Mouse (Mus musculus) midbrain, embryonic 10.5 days (tissue): ENCODE data around the gene Tmem151a. TPM values are rescaled to one million over a fixed set of nuclear protein-coding genes. Genes with fewer than 3 reads are reported as not detected.

Experiments
- DNase-seq: peaks from one replicate; pipeline ENCODE4 v3.0.0-alpha.2; 2017; ENCODE audit warnings: low spot score
- H3K27ac ChIP-seq: fragments of 300-500 bp; sonication (generic); replicated peaks from 2 replicates; pipeline ENCODE4 v1.5.1; 2016; ENCODE audit warnings: mild to moderate bottlenecking
- H3K27me3 ChIP-seq: fragments of 300-500 bp; sonication (generic); 2 replicates; pipeline ENCODE4 v1.6.1; 2016; ENCODE audit warnings: low read depth, mild to moderate bottlenecking; ENCODE audit not compliant: poor library complexity, severe bottlenecking
- H3K36me3 ChIP-seq: fragments of 300-500 bp; sonication (generic); 2 replicates; pipeline ENCODE4 v1.6.1; 2016; ENCODE audit warnings: mild to moderate bottlenecking, moderate library complexity
- H3K4me1 ChIP-seq: fragments of 300-500 bp; sonication (generic); 2 replicates; pipeline ENCODE4 v1.6.1; 2016
- H3K4me3 ChIP-seq: fragments of 300-500 bp; sonication (generic); 2 replicates; pipeline ENCODE4 v1.5.1; 2016; ENCODE audit warnings: mild to moderate bottlenecking, moderate library complexity
- H3K9me3 ChIP-seq: fragments of 300-500 bp; sonication (generic); replicated peaks from 2 replicates; pipeline ENCODE4 v1.6.1; 2016; ENCODE audit warnings: mild to moderate bottlenecking
- WGBS: fragments of 180-500 bp; shearing (Covaris S2); methylation state at CpG from one replicate; pipeline ENCODE4 v1.1.7; 2016; 5-methylcytosine and 5-hydroxymethylcytosine counted together
- polyA plus RNA-seq: library from polyadenylated mRNA; unstranded; fragments of >200 nt; fragmentation: Nextera tagmentation; extraction: Ambion mirVana; gene quantifications from 2 replicates; pipeline ENCODE4 v1.2.1, GENCODE M21; 2016

Gene Tmem151a
- 0.97 and 1.0 TPM in 2 replicates for polyA plus RNA-seq

DNA sequence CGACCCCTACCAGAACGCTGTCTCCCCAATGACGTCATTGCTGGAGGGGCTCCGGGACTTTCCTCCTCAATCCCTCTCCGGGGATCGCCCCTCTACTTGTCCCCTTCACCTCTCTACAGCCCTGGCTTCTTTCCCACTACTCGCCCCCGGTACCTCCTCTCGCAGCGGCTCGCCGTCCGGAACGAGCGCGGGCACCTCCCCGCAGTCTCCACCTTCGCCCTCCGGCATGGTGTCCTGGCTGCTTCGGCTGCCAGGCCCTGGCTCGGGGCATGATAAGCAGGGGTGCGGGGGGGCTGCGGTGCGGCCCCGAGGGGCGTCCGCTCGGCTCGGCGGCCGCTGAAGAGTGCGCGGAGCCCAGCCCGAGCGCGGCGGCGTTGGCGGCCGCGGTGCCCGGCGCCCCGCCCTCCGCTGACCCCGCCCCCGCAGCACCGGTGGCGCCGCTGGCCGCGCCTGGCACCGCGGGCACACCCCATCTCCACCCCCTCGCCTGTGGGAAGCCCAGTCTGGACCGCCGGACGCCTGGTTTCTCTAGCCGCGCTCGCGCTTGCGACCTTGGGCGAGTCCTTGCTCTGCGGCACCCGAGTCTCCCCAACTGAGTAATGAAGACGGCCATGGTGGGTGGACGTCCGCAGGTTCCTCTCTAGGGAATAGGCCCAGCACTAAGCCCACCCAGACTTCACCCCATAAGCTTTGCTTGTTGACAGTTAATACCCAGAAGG lies at the start of gene Tmem151a:
Gene Tmem151a, minus strand, starts transcription at position 387 of the 719 bp plus-strand sequence.
- 1% methylated on average over 69 of the region's 69 CpGs for WGBS
- H3K4me1 ChIP-seq: peaks cover 30% of the 10 kb centered on the region
- peak within 1 kb of the TSS; percentile 59 for H3K4me3 ChIP-seq
- H3K27ac ChIP-seq: no peak within 1 kb of the TSS
- no peaks in the 10 kb centered on the region for H3K9me3 ChIP-seq
- peaks cover 63% of the 10 kb centered on the region for H3K27me3 ChIP-seq
- no peak for DNase-seq
- peaks cover 6% of the 10 kb centered on the region for H3K36me3 ChIP-seq

DNA sequence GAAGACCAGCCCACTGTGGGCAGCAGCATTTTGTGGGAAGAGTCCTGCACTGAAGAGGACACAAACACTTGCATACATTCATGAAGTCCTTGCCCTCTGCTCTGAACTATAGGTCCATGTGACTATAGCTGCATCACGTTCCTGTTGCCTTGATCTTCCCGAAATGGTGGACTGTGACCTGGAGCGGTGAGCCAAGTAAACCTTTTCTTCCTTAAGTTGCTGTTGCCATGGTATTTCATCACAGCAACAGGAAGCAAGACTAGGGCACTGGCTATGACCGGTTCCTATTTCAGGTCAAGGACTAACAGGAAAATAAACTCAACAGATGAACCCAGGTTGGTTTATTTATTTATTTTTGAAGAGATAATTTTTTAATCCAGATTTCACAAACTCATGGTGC lies 45.9 kb upstream of the Tmem151a start:
- 84% methylated on average over 4 of the region's 4 CpGs for WGBS

DNA sequence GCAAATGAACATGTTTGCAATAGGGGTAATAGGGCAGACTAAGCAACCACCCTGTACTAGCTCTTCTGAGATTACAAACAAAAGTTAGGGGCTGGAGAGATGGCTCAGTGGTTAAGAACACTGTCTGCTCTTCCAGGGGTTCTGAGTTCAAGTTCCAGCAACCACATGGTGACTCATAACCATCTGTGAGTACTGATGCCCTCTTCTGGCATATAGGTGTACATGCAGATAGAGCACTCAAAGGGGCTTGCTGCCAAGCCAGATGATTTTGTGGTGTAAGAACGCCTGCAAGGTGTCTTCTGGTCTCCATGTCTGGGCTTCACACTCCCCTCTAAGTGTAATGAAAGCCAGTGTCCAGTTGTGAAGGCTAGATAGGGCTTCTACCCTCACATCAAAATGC lies 44.4 kb upstream of the Tmem151a start:
- WGBS: 46% methylated on average over 1 of the region's 1 CpGs
- Histone ChIP-seq H3K4me1 (peaks cover 8% of the 10 kb centered on the region; the same call in 1 of the 2 replicates), H3K27ac (no peak overlapping the region), H3K4me3 (no peak overlapping the region), H3K36me3 (peaks cover 16% of the 10 kb centered on the region), H3K27me3 (no peaks in the 10 kb centered on the region; the same call in 1 of the 2 replicates), H3K9me3 (no peaks in the 10 kb centered on the region)
- DNase-seq: no peak

More for the DNA sequence above, 45.9 kb upstream of the Tmem151a start:
- H3K9me3 ChIP-seq: no peaks in the 10 kb centered on the region
- no peaks in the 10 kb centered on the region; the same call in 1 of the 2 replicates for H3K27me3 ChIP-seq
- peaks cover 22% of the 10 kb centered on the region for H3K36me3 ChIP-seq
- no peak for DNase-seq
- H3K4me1 ChIP-seq: peaks cover 8% of the 10 kb centered on the region; the same call in 1 of the 2 replicates
- H3K27ac ChIP-seq: no peak overlapping the region
- H3K4me3 ChIP-seq: no peak overlapping the region

DNA sequence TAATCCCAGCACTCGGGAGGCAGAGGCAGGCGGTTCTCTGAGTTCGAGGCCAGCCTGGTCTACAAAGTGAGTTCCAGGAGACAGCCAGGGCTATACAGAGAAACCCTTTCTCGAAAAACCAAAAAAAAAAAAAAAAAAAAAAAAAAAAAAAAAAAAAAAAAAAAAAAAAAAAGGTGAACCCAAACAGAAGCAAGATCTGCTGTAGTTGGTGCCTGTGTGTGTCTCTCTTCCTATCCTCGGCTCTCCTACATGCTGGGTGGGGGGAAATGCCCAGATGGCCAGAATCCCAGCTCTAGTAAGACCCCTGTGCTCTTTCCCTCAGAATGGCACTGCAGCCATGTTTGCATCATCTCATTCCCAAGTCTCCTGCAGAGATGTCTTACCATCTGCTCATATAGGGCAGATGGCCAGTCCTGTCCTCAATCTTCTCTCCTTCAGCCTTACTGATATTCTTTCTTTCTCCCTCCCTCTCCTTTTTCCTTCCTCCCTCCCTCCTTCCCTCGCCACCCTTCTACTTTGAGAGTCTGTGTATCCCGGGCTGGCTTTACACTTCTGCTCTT lies 38.8 kb upstream of the Tmem151a start:
- 81% methylated on average over 7 of the region's 7 CpGs for WGBS
- no peaks in the 10 kb centered on the region for H3K9me3 ChIP-seq
- H3K4me3 ChIP-seq: no peak overlapping the region
- H3K4me1 ChIP-seq: no peaks in the 10 kb centered on the region
- DNase-seq: no peak
- H3K27me3 ChIP-seq: peaks cover 5% of the 10 kb centered on the region
- H3K36me3 ChIP-seq: no peaks in the 10 kb centered on the region
- no peak overlapping the region for H3K27ac ChIP-seq

DNA sequence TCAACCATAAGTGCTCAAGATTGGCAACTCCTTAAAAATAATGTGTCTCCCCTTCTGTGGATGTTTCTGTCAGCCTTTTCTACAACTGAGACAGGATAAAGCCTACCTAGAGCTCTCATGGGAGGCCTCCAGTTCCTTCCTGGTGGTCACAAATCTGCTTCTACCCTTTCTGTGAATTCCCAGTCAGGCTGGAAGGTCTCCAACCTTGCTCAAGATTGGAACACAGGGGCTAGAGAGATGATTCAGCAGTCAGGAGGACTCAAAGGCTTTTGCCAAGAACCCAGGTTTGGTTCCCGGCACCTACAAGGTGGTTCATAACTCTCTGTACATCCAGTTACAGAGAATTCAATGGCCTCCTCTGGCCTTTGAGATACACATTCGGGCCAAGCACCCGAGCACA lies 37.9 kb upstream of the Tmem151a start:
- peaks cover 12% of the 10 kb centered on the region for H3K27me3 ChIP-seq
- no peak for DNase-seq
- no peak overlapping the region for H3K4me3 ChIP-seq
- no peak overlapping the region for H3K27ac ChIP-seq
- peaks cover 8% of the 10 kb centered on the region for H3K4me1 ChIP-seq
- H3K36me3 ChIP-seq: no peaks in the 10 kb centered on the region
- no peaks in the 10 kb centered on the region for H3K9me3 ChIP-seq
- 87% methylated on average over 3 of the region's 3 CpGs for WGBS

DNA sequence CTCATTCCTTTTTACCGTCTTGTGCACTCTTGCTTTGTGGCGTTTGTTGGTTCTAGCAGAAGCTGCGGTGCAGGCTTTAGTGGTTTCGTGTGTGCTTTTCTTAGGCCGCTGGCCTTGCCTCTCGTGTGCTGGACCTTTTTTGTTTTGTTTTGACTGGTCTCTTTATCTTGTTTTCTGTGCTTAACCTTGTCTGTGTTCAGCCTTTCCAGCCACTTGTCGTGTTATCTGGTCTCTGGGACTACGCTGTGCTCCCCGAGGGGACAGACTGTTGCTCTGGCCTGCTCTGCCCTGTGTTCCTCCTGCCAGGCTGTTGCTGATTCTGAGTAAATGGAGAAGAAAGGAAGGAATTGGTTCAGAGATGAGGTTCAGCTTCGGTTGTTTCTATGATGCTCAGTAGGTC lies 37.2 kb upstream of the Tmem151a start:
- H3K27ac ChIP-seq: no peak overlapping the region
- peaks cover 12% of the 10 kb centered on the region for H3K27me3 ChIP-seq
- WGBS: 74% methylated on average over 10 of the region's 10 CpGs
- no peak overlapping the region for H3K4me3 ChIP-seq
- no peaks in the 10 kb centered on the region for H3K36me3 ChIP-seq
- no peaks in the 10 kb centered on the region for H3K9me3 ChIP-seq
- DNase-seq: no peak
- H3K4me1 ChIP-seq: peaks cover 10% of the 10 kb centered on the region

GRCm38 (mm10) chr19:5118384-5118698 lies 33.0 kb upstream of the Tmem151a start, which contains the start of gene Klc2:
Gene Klc2 (minus strand): TSS chr19:5118560.
- Histone ChIP-seq H3K9me3 (no peaks in the 10 kb centered on the region), H3K27ac (peak within 1 kb of the TSS; percentile 91), H3K36me3 (peaks cover 25% of the 10 kb centered on the region), H3K4me3 (peak within 1 kb of the TSS; percentile 91), H3K27me3 (peaks cover 12% of the 10 kb centered on the region), H3K4me1 (peaks cover 20% of the 10 kb centered on the region)
- DNase-seq: no peak
- WGBS: 1% methylated on average over 18 of the region's 18 CpGs

- peak; percentile 91 for DNase-seq
- Histone ChIP-seq H3K27ac (peak overlapping the region; percentile 91), H3K4me1 (peaks cover 20% of the 10 kb centered on the region), H3K4me3 (peak overlapping the region; percentile 91), H3K27me3 (peaks cover 12% of the 10 kb centered on the region), H3K36me3 (peaks cover 31% of the 10 kb centered on the region), H3K9me3 (no peaks in the 10 kb centered on the region)
- WGBS: under 1% methylated on average over 83 of the region's 83 CpGs
These were observed 32.4 kb upstream of the Tmem151a start for GRCm38 (mm10) chr19:5117494-5118383.

GRCm38 (mm10) chr19:5113783-5114182 lies 28.5 kb upstream of the Tmem151a start:
- no peak for DNase-seq
- peaks cover 71% of the 10 kb centered on the region for H3K36me3 ChIP-seq

DNA sequence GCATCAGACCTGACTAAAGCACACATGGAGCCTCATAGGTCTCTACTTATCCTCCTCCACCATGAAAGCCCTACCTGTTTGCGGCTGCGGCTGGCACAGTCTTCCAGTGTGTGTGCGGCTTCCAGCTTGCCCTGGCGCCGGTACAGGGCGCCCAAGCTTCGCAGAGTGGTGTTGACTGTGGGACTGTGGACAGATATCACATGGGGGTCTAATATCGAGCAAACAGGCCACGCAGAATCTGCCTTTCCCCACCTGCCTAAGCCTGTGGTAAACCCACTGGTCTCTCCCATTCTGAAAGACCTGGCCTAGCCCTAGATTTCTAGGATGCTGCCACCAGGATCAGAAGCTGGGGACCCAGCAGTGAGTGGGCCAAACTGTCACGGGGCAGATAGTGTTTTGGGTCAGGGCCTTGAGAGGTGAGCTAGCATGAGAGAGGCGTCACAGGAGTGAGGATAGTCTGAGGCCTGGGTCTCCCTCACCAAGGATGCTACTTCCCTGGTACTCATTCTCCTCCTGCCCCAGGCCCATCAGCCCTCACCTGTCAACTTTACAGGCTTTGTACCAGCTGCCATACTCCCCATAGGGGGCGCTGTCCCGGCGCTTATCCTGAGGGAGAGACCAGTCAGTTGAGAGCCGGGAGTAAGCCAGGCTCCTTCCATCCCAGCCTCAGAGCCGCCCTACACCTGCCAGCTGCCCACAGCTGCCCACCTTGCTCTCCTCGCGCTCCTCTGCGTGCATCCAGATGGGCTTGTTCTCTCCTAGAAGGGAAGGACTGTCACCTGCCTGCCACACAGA lies 24.5 kb upstream of the Tmem151a start:
- Histone ChIP-seq H3K27ac (no peak overlapping the region), H3K36me3 (peaks cover 76% of the 10 kb centered on the region), H3K9me3 (no peaks in the 10 kb centered on the region), H3K4me1 (peaks cover 31% of the 10 kb centered on the region), H3K27me3 (no peaks in the 10 kb centered on the region), H3K4me3 (no peak overlapping the region)
- 76% methylated on average over 19 of the region's 19 CpGs for WGBS
- DNase-seq: no peak

More at GRCm38 (mm10) chr19:5113783-5114182, 28.5 kb upstream of the Tmem151a start:
- peaks cover 17% of the 10 kb centered on the region for H3K4me1 ChIP-seq
- peaks cover 3% of the 10 kb centered on the region; the same call in 1 of the 2 replicates for H3K27me3 ChIP-seq
- H3K9me3 ChIP-seq: no peaks in the 10 kb centered on the region
- H3K27ac ChIP-seq: no peak overlapping the region
- WGBS: 97% methylated on average over 7 of the region's 7 CpGs
- no peak overlapping the region for H3K4me3 ChIP-seq

- peaks cover 78% of the 10 kb centered on the region for H3K36me3 ChIP-seq
- H3K27me3 ChIP-seq: no peaks in the 10 kb centered on the region
- no peaks in the 10 kb centered on the region for H3K9me3 ChIP-seq
- no peak overlapping the region for H3K4me3 ChIP-seq
- peaks cover 32% of the 10 kb centered on the region for H3K4me1 ChIP-seq
- no peak for DNase-seq
- WGBS: 69% methylated on average over 4 of the region's 4 CpGs
- no peak overlapping the region for H3K27ac ChIP-seq
These were observed 23.4 kb upstream of the Tmem151a start for GRCm38 (mm10) chr19:5108702-5109101.

DNA sequence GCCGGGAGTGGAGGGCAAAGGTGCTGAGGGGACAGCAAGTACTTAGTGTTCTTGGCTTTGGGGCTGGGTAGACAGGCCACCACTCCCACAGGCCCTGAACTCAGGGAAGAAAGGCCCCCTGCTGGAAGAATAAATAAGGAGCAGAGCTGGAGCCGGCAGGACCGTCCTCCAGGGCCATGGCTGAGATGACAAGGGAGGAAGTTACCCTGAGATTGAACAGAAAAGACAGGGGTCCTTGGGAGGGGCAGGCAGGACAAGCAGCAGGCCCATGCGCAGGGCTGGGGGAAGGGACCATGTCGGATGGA lies 22.9 kb upstream of the Tmem151a start:
- peaks cover 32% of the 10 kb centered on the region for H3K4me1 ChIP-seq
- peaks cover 78% of the 10 kb centered on the region for H3K36me3 ChIP-seq
- peak; percentile 29 for DNase-seq
- no peaks in the 10 kb centered on the region for H3K9me3 ChIP-seq
- no peaks in the 10 kb centered on the region for H3K27me3 ChIP-seq
- 29% methylated on average over 5 of the region's 5 CpGs for WGBS
- no peak overlapping the region for H3K27ac ChIP-seq
- H3K4me3 ChIP-seq: peak overlapping the region; percentile 88; the same call in 1 of the 2 replicates
